Mouse (Mus musculus) liver, embryonic 14.5 days (tissue): Measurements from ENCODE around the gene Mcl1.

Experiments used
- CTCF ChIP-seq: IDR thresholded peaks from 2 replicates; pipeline ENCODE4 v1.5.1; 2016; ENCODE audit warnings: antibody characterized with exemption, low read depth, control low read depth
- EP300 ChIP-seq: IDR thresholded peaks from 2 replicates; pipeline ENCODE4 v1.6.1; 2016; ENCODE audit warnings: antibody characterized with exemption, low read depth

GRCm38 (mm10) chr3:95629755-95630154 is 28.8 kb upstream of the Mcl1 start:
- TF ChIP-seq CTCF (no peak), EP300 (no peak)
